Mouse (Mus musculus) thymus, postnatal 0 days (tissue): ENCODE measurements around the gene Taar6. TPM values are rescaled to one million over a fixed set of nuclear protein-coding genes. Genes with fewer than 3 reads are reported as not detected.

ENCODE experiments used
- DNase-seq: peaks from one replicate; pipeline ENCODE4 v3.0.0-alpha.2; 2015; ENCODE audit warnings: low spot score
- polyA plus RNA-seq: library from polyadenylated mRNA; unstranded; fragments of >200 nt; fragmentation: Nextera tagmentation; extraction: Ambion mirVana; gene quantifications from 2 replicates; pipeline ENCODE4 v1.2.1, GENCODE M21; 2015

Taar6 gene
- polyA plus RNA-seq, 1 experiment from 2014 or later, result not detected

GRCm38 (mm10) chr10:23937613-23938012 lies 47.8 kb downstream of the Taar6 start:
- no peak for DNase-seq

Other genes with a start within 250 kb of the Taar6 start
- gene Rps12, start 198.4 kb downstream of the Taar6 start, polyA plus RNA-seq, result 326 and 332 TPM in 2 replicates
- gene Slc18b1, start 188.7 kb downstream of the Taar6 start, polyA plus RNA-seq, result 0.42 and 0.63 TPM in 2 replicates
- gene Vnn3, start 134.2 kb downstream of the Taar6 start, polyA plus RNA-seq, result 0.53 and 0.88 TPM in 2 replicates
- gene Vnn1, start 91.0 kb downstream of the Taar6 start, polyA plus RNA-seq, result 0.07 and 0.15 TPM in 2 replicates
- gene Taar1, start 65.3 kb downstream of the Taar6 start, polyA plus RNA-seq, result not detected in 2 replicates
- not detected in 2 replicates for gene Taar2, start 47.1 kb downstream of the Taar6 start, polyA plus RNA-seq
- gene Taar3, start 36.1 kb downstream of the Taar6 start, polyA plus RNA-seq, result not detected in 2 replicates
- not detected in 2 replicates for gene Taar4, start 25.2 kb downstream of the Taar6 start, polyA plus RNA-seq
- not detected in 2 replicates for gene Taar5, start 14.9 kb downstream of the Taar6 start, polyA plus RNA-seq
- not detected in 2 replicates for gene Taar7a, start 7.8 kb upstream of the Taar6 start, polyA plus RNA-seq
- gene Taar7b, start 14.3 kb upstream of the Taar6 start, polyA plus RNA-seq, result not detected in 2 replicates
- gene Taar7d, start 41.6 kb upstream of the Taar6 start, polyA plus RNA-seq, result not detected in 2 replicates
- not detected in 2 replicates for gene Taar7e, start 52.0 kb upstream of the Taar6 start, polyA plus RNA-seq
- gene Taar7f, start 63.9 kb upstream of the Taar6 start, polyA plus RNA-seq, result not detected in 2 replicates
- not detected in 2 replicates for gene Taar8a, start 90.9 kb upstream of the Taar6 start, polyA plus RNA-seq
- not detected in 2 replicates for gene Taar8b, start 106.6 kb upstream of the Taar6 start, polyA plus RNA-seq
- not detected in 2 replicates for gene Taar8c, start 116.3 kb upstream of the Taar6 start, polyA plus RNA-seq
- not detected in 2 replicates for gene Taar9, start 123.9 kb upstream of the Taar6 start, polyA plus RNA-seq
- 67.7 and 69.1 TPM in 2 replicates for gene Stx7, start 163.7 kb upstream of the Taar6 start, polyA plus RNA-seq
- 0.96 and 1.2 TPM in 2 replicates for gene Moxd1, start 237.9 kb upstream of the Taar6 start, polyA plus RNA-seq